Mouse (Mus musculus) hindbrain, postnatal 0 days (tissue): ENCODE results near the gene Igf2r. TPM values are rescaled to one million over a fixed set of nuclear protein-coding genes. Genes with fewer than 3 reads are reported as not detected.

ENCODE experiments used
- ATAC-seq: fragments of 200-750 bp; cut with Nextera tagmentation; 2 replicates; pipeline ENCODE4 v1.8.0; 2017; ENCODE audit warnings: mild to moderate bottlenecking, moderate TSS enrichment, moderate library complexity
- DNase-seq: peaks from one replicate; pipeline ENCODE4 v3.0.0-alpha.2; 2015; ENCODE audit warnings: low spot score
- H3K27ac ChIP-seq: fragments of 300-500 bp; sonication (generic); 2 replicates; pipeline ENCODE4 v1.5.1; 2014; ENCODE audit warnings: mild to moderate bottlenecking
- H3K27me3 ChIP-seq: fragments of 300-500 bp; sonication (generic); 2 replicates; pipeline ENCODE4 v1.6.1; 2014; ENCODE audit warnings: low read length, mixed read lengths; ENCODE audit not compliant: insufficient read depth
- H3K36me3 ChIP-seq: fragments of 300-500 bp; sonication (generic); 2 replicates; pipeline ENCODE4 v1.6.1; 2014; ENCODE audit warnings: low read length, mixed read lengths; ENCODE audit not compliant: insufficient read depth
- H3K4me1 ChIP-seq: fragments of 300-500 bp; sonication (generic); 2 replicates; pipeline ENCODE4 v1.6.1; 2014; ENCODE audit warnings: antibody characterized with exemption, low read length, mixed read lengths; ENCODE audit not compliant: insufficient read depth
- H3K4me2 ChIP-seq: fragments of 300-500 bp; sonication (generic); 2 replicates; pipeline ENCODE4 v1.6.1; 2014; ENCODE audit warnings: low read depth, mild to moderate bottlenecking, low read length, moderate library complexity, mixed read lengths
- H3K4me3 ChIP-seq: fragments of 300-500 bp; sonication (generic); 2 replicates; pipeline ENCODE4 v1.5.1; 2014; ENCODE audit warnings: low read length
- H3K9ac ChIP-seq: fragments of 300-500 bp; sonication (generic); replicated peaks from 2 replicates; pipeline ENCODE4 v1.6.1; 2014; ENCODE audit warnings: mild to moderate bottlenecking, low read length, moderate library complexity, mixed read lengths
- H3K9me3 ChIP-seq: fragments of 300-500 bp; sonication (generic); 2 replicates; pipeline ENCODE4 v1.6.1; 2016; ENCODE audit warnings: low read length, mixed read lengths
- CTCF ChIP-seq: IDR thresholded peaks from 2 replicates; pipeline ENCODE4 v1.5.1; 2016; ENCODE audit warnings: antibody characterized with exemption, control low read depth, low read depth
- WGBS: fragments of 180-500 bp; shearing (Covaris S2); extraction: QIAGEN DNeasy Blood & Tissue Kit; methylation state at CpG from one replicate; pipeline ENCODE4 v1.1.7; 2014; 5-methylcytosine and 5-hydroxymethylcytosine counted together
- polyA plus RNA-seq: library from polyadenylated mRNA; unstranded; fragments of >200 nt; fragmentation: Nextera tagmentation; extraction: Ambion mirVana; gene quantifications from 2 replicates; pipeline ENCODE4 v1.2.1, GENCODE M21; 2015
- total RNA-seq: library from RNA; depleted of rRNA; stranded (reverse); fragments of >200 nt; gene quantifications from 2 replicates; pipeline ENCODE4 v1.2.3, GENCODE M21; 2014

Igf2r gene
- total and polyA plus RNA-seq, 2 experiments from 2014 or later = 4.7 to 30.7 TPM

GRCm38 (mm10) chr17:12725871-12726270, 43.6 kb downstream of the Igf2r start:
- DNase-seq (peak; percentile 68), ATAC-seq (0 out of 2 replicates have a peak, but pooled peaks have one; percentile 8)
- Histone ChIP-seq H3K9ac (no peak overlapping the region), H3K9me3 (no peaks in the 10 kb centered on the region), H3K27me3 (no peaks in the 10 kb centered on the region), H3K4me3 (no peak overlapping the region), H3K36me3 (peaks cover 7% of the 10 kb centered on the region; the same call in 1 of the 2 replicates), H3K4me1 (no peaks in the 10 kb centered on the region; the same call in 1 of the 2 replicates), H3K4me2 (no peak overlapping the region), H3K27ac (no peak overlapping the region)
- no peak for TF ChIP-seq CTCF
- 34% methylated on average over 4 of the region's 4 CpGs for WGBS

GRCm38 (mm10) chr17:12724767-12725744, 44.4 kb downstream of the Igf2r start:
- Histone ChIP-seq H3K4me2 (no peak overlapping the region), H3K9ac (no peak overlapping the region), H3K9me3 (no peaks in the 10 kb centered on the region), H3K36me3 (peaks cover 7% of the 10 kb centered on the region; the same call in 1 of the 2 replicates), H3K27me3 (no peaks in the 10 kb centered on the region), H3K27ac (peak overlapping the region; percentile 41; the same call in 1 of the 2 replicates), H3K4me3 (no peak overlapping the region), H3K4me1 (no peaks in the 10 kb centered on the region; the same call in 1 of the 2 replicates)
- ATAC-seq = no peak
- peak; percentile 19 for DNase-seq
- no peak for TF ChIP-seq CTCF
- 34% methylated on average over 6 of the region's 6 CpGs for WGBS

- WGBS = 90% methylated on average over 5 of the region's 5 CpGs
- Histone ChIP-seq H3K4me1 (no peaks in the 10 kb centered on the region; the same call in 1 of the 2 replicates), H3K27me3 (no peaks in the 10 kb centered on the region), H3K4me2 (no peak overlapping the region), H3K36me3 (peaks cover 7% of the 10 kb centered on the region; the same call in 1 of the 2 replicates), H3K4me3 (no peak overlapping the region), H3K9ac (no peak overlapping the region), H3K9me3 (no peaks in the 10 kb centered on the region), H3K27ac (0 out of 2 replicates have a peak overlapping the region, but pooled peaks have one; percentile 41)
- no peak for TF ChIP-seq CTCF
- no peak for DNase-seq
- ATAC-seq = no peak
These were observed 45.3 kb downstream of the Igf2r start for GRCm38 (mm10) chr17:12723986-12724766.

- Histone ChIP-seq H3K9me3 (no peaks in the 10 kb centered on the region), H3K27me3 (no peaks in the 10 kb centered on the region), H3K36me3 (peaks cover 14% of the 10 kb centered on the region; the same call in 1 of the 2 replicates), H3K4me2 (no peak overlapping the region), H3K4me1 (no peaks in the 10 kb centered on the region; the same call in 1 of the 2 replicates), H3K27ac (no peak overlapping the region), H3K9ac (no peak overlapping the region), H3K4me3 (no peak overlapping the region)
- DNase-seq = no peak
- TF ChIP-seq CTCF = no peak
- WGBS = 64% methylated on average over 8 of the region's 8 CpGs
- ATAC-seq = no peak
These were observed 46.8 kb downstream of the Igf2r start for GRCm38 (mm10) chr17:12722622-12723021.

GRCm38 (mm10) chr17:12721118-12721886, 48.2 kb downstream of the Igf2r start:
- Histone ChIP-seq H3K4me2 (no peak overlapping the region), H3K36me3 (peaks cover 21% of the 10 kb centered on the region), H3K9me3 (no peaks in the 10 kb centered on the region), H3K27ac (no peak overlapping the region), H3K9ac (no peak overlapping the region), H3K4me1 (no peaks in the 10 kb centered on the region; the same call in 1 of the 2 replicates), H3K27me3 (no peaks in the 10 kb centered on the region), H3K4me3 (no peak overlapping the region)
- DNase-seq = no peak
- no peak for TF ChIP-seq CTCF
- 88% methylated on average over 5 of the region's 5 CpGs for whole genome bisulfite sequencing
- ATAC-seq = no peak

GRCm38 (mm10) chr17:12718251-12718650, 51.2 kb downstream of the Igf2r start:
- TF ChIP-seq CTCF = no peak
- Histone ChIP-seq H3K9me3 (no peaks in the 10 kb centered on the region), H3K9ac (no peak overlapping the region), H3K27me3 (no peaks in the 10 kb centered on the region), H3K4me1 (no peaks in the 10 kb centered on the region), H3K27ac (no peak overlapping the region), H3K4me3 (no peak overlapping the region), H3K36me3 (peaks cover 37% of the 10 kb centered on the region), H3K4me2 (no peak overlapping the region)
- ATAC-seq (0 out of 2 replicates have a peak, but pooled peaks have one; percentile 49), DNase-seq (peak; percentile 52)
- 49% methylated on average over 7 of the region's 7 CpGs for whole genome bisulfite sequencing
